Mouse (Mus musculus) limb, embryonic 14.5 days (tissue): ENCODE data around the gene Csrnp1. TPM values are rescaled to one million over a fixed set of nuclear protein-coding genes. Genes with fewer than 3 reads are reported as not detected.

Experiments used
- ATAC-seq: fragments of 200-750 bp; cut with Nextera tagmentation; 2 replicates; pipeline ENCODE4 v1.8.0; 2017; ENCODE audit warnings: low read depth, moderate number of reproducible peaks, moderate TSS enrichment; ENCODE audit not compliant: low FRiP score
- DNase-seq: peaks from one replicate; pipeline ENCODE4 v3.0.0-alpha.2; 2015; ENCODE audit warnings: low spot score
- H3K27ac ChIP-seq: fragments of 300-500 bp; sonication (generic); replicated peaks from 2 replicates; pipeline ENCODE4 v1.5.1; 2014; ENCODE audit warnings: low read depth, mild to moderate bottlenecking, low read length, moderate library complexity, mixed read lengths
- H3K27me3 ChIP-seq: fragments of 300-500 bp; sonication (generic); 2 replicates; pipeline ENCODE4 v1.6.1; 2014; ENCODE audit warnings: low read length, mixed read lengths; ENCODE audit not compliant: control insufficient read depth, insufficient read depth
- H3K36me3 ChIP-seq: fragments of 300-500 bp; sonication (generic); 2 replicates; pipeline ENCODE4 v1.6.1; 2014; ENCODE audit warnings: mild to moderate bottlenecking, low read length, moderate library complexity, mixed read lengths; ENCODE audit not compliant: control insufficient read depth, insufficient read depth
- H3K4me1 ChIP-seq: fragments of 300-500 bp; sonication (generic); 2 replicates; pipeline ENCODE4 v1.6.1; 2014; ENCODE audit warnings: antibody characterized with exemption, low read length, mixed read lengths; ENCODE audit not compliant: control insufficient read depth, insufficient read depth
- H3K4me2 ChIP-seq: fragments of 300-500 bp; sonication (generic); replicated peaks from 2 replicates; pipeline ENCODE4 v1.6.1; 2014; ENCODE audit warnings: low read depth, mild to moderate bottlenecking, low read length, moderate library complexity; ENCODE audit not compliant: severe bottlenecking
- H3K4me3 ChIP-seq: fragments of 300-500 bp; sonication (generic); replicated peaks from 2 replicates; pipeline ENCODE4 v1.5.1; 2014; ENCODE audit warnings: low read length
- H3K9ac ChIP-seq: fragments of 300-500 bp; sonication (generic); 2 replicates; pipeline ENCODE4 v1.6.1; 2014; ENCODE audit warnings: mild to moderate bottlenecking, low read depth, low read length, moderate library complexity; ENCODE audit not compliant: severe bottlenecking
- H3K9me3 ChIP-seq: fragments of 300-500 bp; sonication (generic); 2 replicates; pipeline ENCODE4 v1.6.1; 2016; ENCODE audit warnings: low read length; ENCODE audit not compliant: control insufficient read depth
- POLR2A ChIP-seq: fragments of 200-500 bp; IDR thresholded peaks from 2 replicates; pipeline ENCODE4 v1.8.0; 2012; ENCODE audit warnings: inconsistent platforms, mild to moderate bottlenecking, moderate library complexity, borderline replicate concordance; ENCODE audit not compliant: insufficient read depth, insufficient read length; ENCODE audit errors: extremely low read depth
- WGBS: fragments of 180-500 bp; shearing (Covaris S2); extraction: QIAGEN DNeasy Blood & Tissue Kit; methylation state at CpG from one replicate; pipeline ENCODE4 v1.1.7; 2014; 5-methylcytosine and 5-hydroxymethylcytosine counted together
- polyA plus RNA-seq, 2 experiments: library from polyadenylated mRNA; depleted of rRNA in 1 of 2; stranded (reverse) in 1 of 2; unstranded in 1 of 2; fragments of >200 nt; fragmentation: Nextera tagmentation in 1 of 2; extraction: Ambion mirVana in 1 of 2; gene quantifications; 2 replicates each; pipeline versions ENCODE4 v1.2.1 to v1.2.3; 2012 to 2014

The Csrnp1 gene
- polyA plus RNA-seq, 2 experiments, result 2.8 to 12.8 TPM

DNA sequence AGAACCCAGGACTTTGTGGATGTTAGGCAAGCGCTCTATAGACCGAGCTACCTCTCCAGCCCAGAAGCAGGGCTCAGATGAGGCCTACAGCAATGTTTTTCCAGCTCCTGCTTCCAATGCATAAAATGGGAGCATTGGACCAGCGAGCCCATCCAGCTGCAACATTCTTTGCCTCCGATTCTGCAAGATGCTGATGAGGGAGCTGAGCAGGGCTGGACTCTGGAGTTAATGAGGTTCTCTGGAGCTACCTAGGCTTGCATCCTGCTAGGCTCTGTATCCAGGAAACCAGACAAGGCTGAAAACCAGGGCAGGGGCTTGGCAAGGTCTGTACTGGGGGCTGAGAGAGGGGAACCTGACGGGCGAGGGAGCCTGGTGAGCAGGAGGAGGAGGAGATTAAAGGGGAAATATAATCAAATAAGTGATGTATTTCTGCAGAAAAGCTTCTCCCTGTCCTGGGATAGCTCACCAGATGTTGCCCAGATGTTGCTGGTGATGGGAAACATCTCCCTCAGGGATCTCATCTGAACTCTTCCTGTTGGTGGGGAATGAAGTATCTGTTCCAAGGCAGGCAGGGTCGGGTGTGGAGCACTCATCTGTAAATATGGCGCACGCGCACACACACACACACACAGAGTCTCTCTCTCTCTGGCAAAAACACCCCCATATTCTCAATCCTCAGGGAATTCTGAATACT is 1.6 kb upstream of the Csrnp1 start:
- DNase-seq (peak; percentile 70), ATAC-seq (no peak)
- Histone ChIP-seq H3K27me3 (no peaks in the 10 kb centered on the region), H3K4me3 (no peak overlapping the region), H3K9me3 (no peaks in the 10 kb centered on the region), H3K27ac (peak overlapping the region; percentile 35; the same call in 1 of the 2 replicates), H3K36me3 (no peaks in the 10 kb centered on the region), H3K4me2 (no peak overlapping the region), H3K4me1 (peaks cover 24% of the 10 kb centered on the region), H3K9ac (no peak overlapping the region)
- 57% methylated on average over 10 of the region's 10 CpGs for WGBS
- no peak for TF ChIP-seq POLR2A

DNA sequence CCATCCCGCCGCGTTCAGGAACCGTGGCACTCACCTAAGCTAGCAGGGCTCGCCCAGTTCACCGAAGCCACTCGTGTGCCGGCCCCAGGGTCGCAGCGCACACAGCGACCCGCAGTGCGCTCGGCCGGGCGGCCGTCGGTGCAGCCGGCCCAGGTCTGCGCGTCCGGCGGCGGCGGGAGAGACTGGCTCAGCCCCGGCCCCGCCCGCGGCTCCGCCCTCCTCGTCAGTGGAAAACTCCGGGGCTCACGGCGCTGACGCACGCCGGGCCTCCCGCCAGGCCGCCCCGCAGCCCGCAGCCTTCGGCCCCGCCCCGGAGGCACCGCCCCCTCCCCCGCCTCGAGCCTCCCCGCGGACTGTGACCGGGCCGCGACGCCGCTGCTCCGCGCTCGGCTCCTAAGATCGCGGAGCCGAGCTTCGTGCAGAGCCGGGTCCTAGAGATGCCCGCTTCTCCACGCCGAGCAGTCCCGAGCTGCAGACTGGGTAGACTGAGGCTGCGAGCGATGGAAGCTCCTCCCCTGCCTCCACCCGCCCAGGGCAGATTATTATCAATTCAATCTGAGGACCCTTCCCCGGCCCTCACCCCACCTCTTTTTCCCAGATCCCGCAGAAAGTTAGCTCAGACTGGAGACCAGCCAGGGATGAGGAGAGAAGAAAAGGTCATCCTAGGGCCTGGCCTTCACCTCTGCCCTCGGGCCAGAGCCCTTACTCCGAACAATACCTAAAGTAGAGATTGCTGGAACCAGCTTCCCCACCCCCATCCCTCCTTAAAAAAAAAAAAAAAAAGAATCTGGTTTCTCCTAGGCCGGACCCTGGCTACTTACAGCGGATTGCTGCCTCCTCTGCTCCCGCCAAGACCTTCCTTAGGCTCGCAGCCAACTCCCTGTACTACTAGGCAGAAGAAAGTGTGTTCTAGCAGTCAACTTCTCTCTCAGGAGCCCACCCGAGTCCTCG is 598 bp downstream of the Csrnp1 start:
- peak overlapping the region; percentile 98 for H3K4me2 ChIP-seq
- H3K27ac ChIP-seq, result peak overlapping the region; percentile 73
- ATAC-seq (peak; percentile 88), DNase-seq (peak; percentile 84)
- H3K4me1 ChIP-seq, result peaks cover 34% of the 10 kb centered on the region
- WGBS, result 2% methylated on average over 47 of the region's 79 CpGs
- no peaks in the 10 kb centered on the region for H3K27me3 ChIP-seq
- peak; percentile 57; the same call in 1 of the 2 replicates for TF ChIP-seq POLR2A
- H3K9me3 ChIP-seq, result no peaks in the 10 kb centered on the region
- H3K9ac ChIP-seq, result peak overlapping the region; percentile 72
- no peaks in the 10 kb centered on the region for H3K36me3 ChIP-seq
- peak overlapping the region; percentile 72 for H3K4me3 ChIP-seq

DNA sequence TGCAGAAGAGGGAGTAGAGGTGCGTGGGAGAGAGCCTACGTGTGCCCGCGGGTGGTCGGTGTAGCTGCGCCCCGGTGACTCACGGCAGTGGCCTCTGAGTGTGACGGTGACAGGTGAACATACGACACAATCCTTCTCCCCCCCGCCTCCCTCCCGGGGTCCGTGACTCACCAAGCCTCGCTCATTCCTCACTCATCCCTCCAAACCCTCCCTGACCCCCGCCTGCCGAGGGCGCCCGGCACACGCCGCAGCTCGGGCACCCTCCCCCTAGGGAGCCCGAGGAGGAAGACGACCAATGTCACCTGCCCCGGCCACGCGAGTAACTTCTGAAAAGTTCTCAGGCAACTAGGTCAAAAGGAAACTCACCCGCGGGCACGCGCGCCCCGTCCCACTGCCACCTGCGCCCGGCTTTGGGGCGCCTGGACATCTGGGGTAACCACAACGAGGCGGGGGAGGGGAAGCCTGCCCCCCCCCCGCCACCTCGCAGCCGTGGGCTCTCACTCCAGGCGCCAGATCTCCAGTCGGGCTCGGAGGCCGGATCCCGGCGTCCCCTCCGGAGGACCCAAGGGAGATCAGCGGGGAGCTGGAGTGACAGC is 1.4 kb downstream of the Csrnp1 start:
- no peak for ATAC-seq

DNA sequence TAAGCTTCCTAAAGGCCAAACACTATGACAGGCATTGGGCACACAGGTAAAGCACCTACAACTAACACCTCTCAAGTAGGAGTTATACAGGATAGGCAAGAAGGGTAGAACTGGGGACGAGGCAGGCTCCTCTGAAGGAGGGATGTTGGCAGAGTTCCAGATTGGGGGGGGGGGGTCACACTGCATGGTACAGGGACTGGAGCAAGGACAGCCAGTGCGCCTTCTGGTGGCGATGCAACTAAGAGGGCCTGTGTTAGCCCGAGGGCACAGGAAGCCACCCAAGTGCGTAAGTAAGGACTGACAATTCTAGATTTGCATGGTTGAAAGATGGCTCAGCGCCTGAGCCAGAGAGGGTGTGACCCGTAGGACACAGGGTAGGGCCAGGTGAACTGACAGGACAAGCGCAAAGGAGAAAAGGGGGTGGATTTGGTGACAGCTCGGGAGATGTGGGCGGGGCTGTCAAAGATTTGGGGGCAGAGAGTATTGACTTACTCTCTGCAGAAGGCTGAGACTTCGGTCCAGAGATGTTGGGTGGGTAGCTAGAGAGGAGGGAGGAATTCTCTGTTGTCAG is 2.1 kb downstream of the Csrnp1 start:
- H3K4me1 ChIP-seq, result peaks cover 49% of the 10 kb centered on the region

More for the DNA sequence above, 1.4 kb downstream of the Csrnp1 start:
- 1% methylated on average over 32 of the region's 48 CpGs for WGBS
- no peaks in the 10 kb centered on the region for H3K9me3 ChIP-seq
- peaks cover 42% of the 10 kb centered on the region for H3K4me1 ChIP-seq
- peak overlapping the region; percentile 72 for H3K4me3 ChIP-seq
- no peaks in the 10 kb centered on the region for H3K27me3 ChIP-seq
- TF ChIP-seq POLR2A, result no peak
- H3K4me2 ChIP-seq, result peak overlapping the region; percentile 98
- H3K36me3 ChIP-seq, result no peaks in the 10 kb centered on the region
- DNase-seq, result no peak
- H3K9ac ChIP-seq, result peak overlapping the region; percentile 72
- H3K27ac ChIP-seq, result peak overlapping the region; percentile 73

More for the DNA sequence above, 2.1 kb downstream of the Csrnp1 start:
- H3K36me3 ChIP-seq, result no peaks in the 10 kb centered on the region
- H3K4me3 ChIP-seq, result peak overlapping the region; percentile 72
- H3K27me3 ChIP-seq, result no peaks in the 10 kb centered on the region
- peak; percentile 52 for DNase-seq
- peak overlapping the region; percentile 72 for H3K9ac ChIP-seq
- no peak overlapping the region for H3K27ac ChIP-seq
- no peaks in the 10 kb centered on the region for H3K9me3 ChIP-seq
- WGBS, result 3% methylated on average over 11 of the region's 11 CpGs
- H3K4me2 ChIP-seq, result peak overlapping the region; percentile 98
- TF ChIP-seq POLR2A, result no peak
- no peak for ATAC-seq
